Mouse (Mus musculus) liver, adult 2 months (tissue): ENCODE data around the gene Nupr1l.

ENCODE experiments used
- CTCF ChIP-seq: fragments of 200-500 bp; IDR thresholded peaks from 2 replicates; pipeline ENCODE4 v1.5.1; 2011; ENCODE audit warnings: low read depth, low read length, control low read depth
- POLR2A ChIP-seq: fragments of 200-500 bp; IDR thresholded peaks from 2 replicates; pipeline ENCODE4 v1.6.1; 2011; ENCODE audit warnings: low read length, control low read depth; ENCODE audit not compliant: insufficient read depth; ENCODE audit errors: extremely low read depth

DNA sequence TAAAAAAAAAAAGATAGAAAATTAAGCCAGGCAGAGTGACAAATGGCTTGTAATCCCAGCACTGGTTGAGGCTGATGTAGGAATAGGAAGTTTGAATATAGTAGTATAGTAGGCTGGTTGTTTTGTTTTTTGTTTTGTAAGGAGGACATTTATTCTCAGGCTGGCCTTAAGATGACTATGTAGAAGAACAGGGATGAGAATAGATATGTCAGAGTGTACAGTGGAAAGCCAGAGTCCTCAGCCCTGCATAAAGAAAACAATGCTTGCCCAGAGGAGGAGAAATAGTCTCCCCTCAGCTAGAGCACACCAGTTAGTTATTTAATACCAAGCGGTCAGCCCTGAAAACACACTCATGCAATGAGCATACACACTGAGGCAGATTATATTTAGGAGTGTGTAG, 9.9 kb upstream of the Nupr1l start, which contains the start of gene Phkg1:
- TF ChIP-seq CTCF (no peak), POLR2A (no peak)
